Mouse (Mus musculus) bone marrow, adult 2 months (tissue): Measurements from ENCODE around the gene Rims1.

Source experiments
- CTCF ChIP-seq: fragments of 200-500 bp; IDR thresholded peaks from 2 replicates; pipeline ENCODE4 v1.5.1; 2011; ENCODE audit warnings: low read length, control low read depth; ENCODE audit not compliant: control insufficient read depth, insufficient read depth
- POLR2A ChIP-seq: fragments of 200-500 bp; IDR thresholded peaks from 2 replicates; pipeline ENCODE4 v1.6.1; 2011; ENCODE audit warnings: low read depth, mild to moderate bottlenecking, control low read depth, low read length, borderline replicate concordance; ENCODE audit not compliant: control insufficient read depth

- TF ChIP-seq CTCF = no peak
- no peak for TF ChIP-seq POLR2A
These were observed at the start of gene Rims1 for GRCm38 (mm10) chr1:22805726-22806625.
